Mouse (Mus musculus): ENCODE measurements around the gene Igf2r. TPM values are rescaled to one million over a fixed set of nuclear protein-coding genes. Genes with fewer than 3 reads are reported as not detected.

The Igf2r gene
- 19.7 to 53.8 TPM (median 24.1 TPM) in 3 replicates for total RNA-seq (2017)

DNA sequence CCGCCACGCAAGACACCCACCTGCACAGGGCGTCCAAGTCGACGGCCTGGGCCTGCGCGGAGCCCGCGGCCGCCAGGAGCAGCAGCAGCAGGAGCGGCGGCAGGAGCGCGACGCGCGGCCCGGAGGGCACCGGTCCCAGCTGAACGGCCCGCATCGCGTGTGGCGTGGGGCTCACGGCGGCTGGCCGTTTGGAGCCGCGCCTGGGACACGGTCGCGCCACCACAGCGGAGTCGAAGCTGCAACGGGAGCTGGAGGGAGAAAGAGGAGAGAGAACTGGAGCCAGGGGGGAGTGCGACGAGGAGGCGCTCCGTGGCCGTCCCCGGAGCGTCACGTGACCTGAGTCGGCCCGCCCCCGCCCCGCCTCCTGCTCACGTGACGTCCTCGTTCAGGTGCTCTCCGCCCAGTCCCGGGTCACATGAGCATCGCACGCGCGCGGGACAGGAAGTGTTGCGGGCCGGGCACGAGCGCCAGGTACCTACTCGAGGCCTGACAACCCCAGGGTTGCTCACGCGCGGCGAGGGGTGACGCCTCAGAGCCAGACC lies at the start of gene Igf2r:
Igf2r (minus strand) TSS at position 285 of the 542 bp plus-strand sequence.
- ATAC-seq (replicated peaks; ENCODE audit: insufficient number of reproducible peaks, low FRiP score, low TSS enrichment, poor library complexity, severe bottlenecking), result peak; percentile 37; the same call in 1 of the 2 replicates

DNA sequence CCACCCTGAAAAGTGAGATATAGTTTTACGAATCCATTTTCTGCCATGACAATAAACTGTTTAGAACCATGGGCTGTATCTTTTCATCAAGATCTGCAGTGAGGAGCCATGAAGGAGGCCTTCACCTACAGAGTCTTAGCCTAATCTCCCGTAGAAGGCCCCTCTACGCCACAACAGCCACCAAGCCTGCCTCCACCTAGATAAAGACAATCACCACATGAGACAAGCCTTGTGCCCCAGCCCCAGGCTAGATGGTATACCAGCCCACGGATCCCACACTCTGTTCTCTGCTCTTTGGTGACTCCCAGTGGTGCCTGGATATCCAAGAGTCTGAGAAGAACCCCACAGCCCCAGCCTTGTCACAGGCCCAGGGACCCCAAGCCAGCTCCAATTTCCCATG lies 46.4 kb upstream of the Igf2r start:
- no peak for ATAC-seq (replicated peaks; ENCODE audit: insufficient number of reproducible peaks, low FRiP score, low TSS enrichment, poor library complexity, severe bottlenecking)

DNA sequence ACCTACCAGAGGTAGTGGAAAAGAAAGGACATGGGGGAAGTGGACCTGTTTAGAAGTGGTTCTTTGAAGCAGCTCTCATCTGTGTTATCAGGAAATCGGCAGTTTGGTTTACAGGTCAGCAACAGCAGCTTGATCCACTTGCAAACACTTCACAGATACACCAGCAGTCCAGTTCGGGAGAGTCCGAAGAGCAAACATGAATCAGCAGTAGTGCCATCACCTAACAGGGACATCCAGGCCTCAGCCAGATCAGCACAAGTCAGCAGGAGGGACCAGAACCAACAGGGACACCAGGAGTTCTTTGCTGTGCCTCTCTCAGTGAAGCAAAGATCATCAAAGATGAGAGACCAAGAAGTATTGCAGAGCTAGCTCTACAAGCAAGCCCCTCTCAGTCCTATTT lies 45.0 kb upstream of the Igf2r start:
- ATAC-seq (replicated peaks; ENCODE audit: insufficient number of reproducible peaks, low FRiP score, low TSS enrichment, poor library complexity, severe bottlenecking), result no peak

- ATAC-seq (replicated peaks; ENCODE audit: insufficient number of reproducible peaks, low FRiP score, low TSS enrichment, poor library complexity, severe bottlenecking), result no peak
Measured at GRCm38 (mm10) chr17:12810973-12811303, 41.5 kb upstream of the Igf2r start.

GRCm38 (mm10) chr17:12810103-12810972 lies 40.9 kb upstream of the Igf2r start:
- ATAC-seq (replicated peaks; ENCODE audit: insufficient number of reproducible peaks, low FRiP score, low TSS enrichment, poor library complexity, severe bottlenecking), result peak; percentile 78

DNA sequence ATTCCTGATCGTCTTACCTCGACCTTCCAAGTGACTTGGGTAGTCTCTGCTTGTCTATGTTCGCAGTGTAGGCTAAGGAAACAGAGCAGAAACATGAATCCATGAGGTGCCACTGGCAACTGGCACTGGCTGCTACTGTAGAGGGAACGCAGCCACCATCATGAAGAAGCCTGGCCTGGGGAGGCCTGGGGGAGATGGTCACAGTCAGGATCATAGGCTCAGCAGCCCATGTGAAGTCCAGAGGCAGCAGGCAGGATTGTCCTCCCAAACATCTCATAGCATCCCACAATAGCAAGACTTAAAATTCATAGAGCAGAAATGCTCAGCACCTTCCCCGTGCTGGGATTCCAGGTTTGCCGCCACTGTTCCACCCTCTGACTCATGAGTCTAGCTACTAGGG lies 39.4 kb upstream of the Igf2r start:
- ATAC-seq (replicated peaks; ENCODE audit: insufficient number of reproducible peaks, low FRiP score, low TSS enrichment, poor library complexity, severe bottlenecking), result no peak

GRCm38 (mm10) chr17:12804584-12805445 lies 35.4 kb upstream of the Igf2r start:
- no peak for ATAC-seq (replicated peaks; ENCODE audit: insufficient number of reproducible peaks, low FRiP score, low TSS enrichment, poor library complexity, severe bottlenecking)

GRCm38 (mm10) chr17:12801861-12802540 lies 32.5 kb upstream of the Igf2r start:
- ATAC-seq (replicated peaks; ENCODE audit: insufficient number of reproducible peaks, low FRiP score, low TSS enrichment, poor library complexity, severe bottlenecking), result no peak

GRCm38 (mm10) chr17:12799368-12800275 lies 30.2 kb upstream of the Igf2r start:
- ATAC-seq (replicated peaks; ENCODE audit: insufficient number of reproducible peaks, low FRiP score, low TSS enrichment, poor library complexity, severe bottlenecking), result no peak

DNA sequence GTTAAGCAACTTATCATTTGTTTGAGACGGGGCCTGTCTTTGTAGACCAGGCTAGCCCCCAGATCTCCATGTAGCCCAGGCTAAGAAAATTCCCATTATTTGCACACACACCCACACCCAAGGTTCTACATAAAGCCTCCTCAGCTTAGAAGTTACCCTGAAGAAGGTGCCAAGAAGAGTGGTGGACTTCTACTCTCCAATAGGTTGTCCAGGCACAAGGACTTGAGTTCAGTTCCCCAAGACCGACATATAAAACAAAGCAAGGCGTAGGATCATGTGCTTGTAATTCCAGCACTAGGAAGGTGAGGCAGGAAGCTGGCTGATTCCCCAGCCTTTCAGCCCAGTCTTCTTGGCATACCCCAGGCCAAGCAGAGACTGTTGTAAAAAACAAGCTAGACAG lies 29.1 kb upstream of the Igf2r start:
- no peak for ATAC-seq (replicated peaks; ENCODE audit: insufficient number of reproducible peaks, low FRiP score, low TSS enrichment, poor library complexity, severe bottlenecking)

DNA sequence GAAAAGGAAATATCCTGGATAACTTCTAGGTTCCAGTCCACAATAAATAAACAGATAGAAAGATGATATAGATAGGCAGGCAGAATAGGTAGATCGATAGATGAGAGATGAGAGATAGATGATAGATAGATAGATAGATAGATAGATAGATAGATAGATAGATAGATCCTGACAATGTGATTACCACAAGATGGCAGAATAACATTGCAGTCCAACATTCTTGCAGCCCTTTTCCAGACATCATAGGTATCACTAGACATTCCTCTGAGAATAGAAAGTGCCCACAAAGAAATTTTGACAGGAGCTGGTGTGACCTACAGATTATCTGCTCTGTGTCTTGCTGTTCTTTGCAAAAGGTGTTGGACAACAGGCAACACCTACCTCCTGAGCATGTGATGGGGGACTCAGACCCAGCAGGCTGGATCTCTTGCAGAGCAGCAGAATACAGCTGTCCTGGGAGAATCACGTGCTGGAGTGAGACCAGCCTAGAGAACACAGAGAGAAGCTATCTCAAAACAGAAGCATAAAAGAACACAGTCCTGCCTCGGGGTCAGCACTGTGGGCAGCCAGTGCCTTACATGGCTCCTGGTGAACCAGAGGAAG lies 28.1 kb upstream of the Igf2r start:
- no peak for ATAC-seq (replicated peaks; ENCODE audit: insufficient number of reproducible peaks, low FRiP score, low TSS enrichment, poor library complexity, severe bottlenecking)

DNA sequence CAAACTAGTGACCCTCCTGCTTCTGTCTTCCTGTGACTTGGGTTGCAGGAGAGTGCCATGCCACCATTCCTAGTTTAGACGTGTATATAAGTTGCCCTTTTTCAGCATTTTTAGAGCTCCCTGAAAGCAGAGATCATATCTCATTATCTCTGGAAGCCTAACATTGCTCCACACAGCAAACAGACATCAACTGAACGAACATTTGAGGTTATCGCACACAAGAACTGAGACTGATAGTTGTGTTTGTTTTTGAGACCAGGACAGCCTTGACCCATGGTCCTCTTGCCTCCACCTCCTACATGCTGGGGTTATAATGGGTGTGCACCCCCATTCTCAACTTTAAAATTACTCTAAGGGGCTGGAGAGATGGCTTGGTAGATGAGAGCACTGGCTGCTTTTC lies 27.2 kb upstream of the Igf2r start:
- ATAC-seq (replicated peaks; ENCODE audit: insufficient number of reproducible peaks, low FRiP score, low TSS enrichment, poor library complexity, severe bottlenecking), result no peak

DNA sequence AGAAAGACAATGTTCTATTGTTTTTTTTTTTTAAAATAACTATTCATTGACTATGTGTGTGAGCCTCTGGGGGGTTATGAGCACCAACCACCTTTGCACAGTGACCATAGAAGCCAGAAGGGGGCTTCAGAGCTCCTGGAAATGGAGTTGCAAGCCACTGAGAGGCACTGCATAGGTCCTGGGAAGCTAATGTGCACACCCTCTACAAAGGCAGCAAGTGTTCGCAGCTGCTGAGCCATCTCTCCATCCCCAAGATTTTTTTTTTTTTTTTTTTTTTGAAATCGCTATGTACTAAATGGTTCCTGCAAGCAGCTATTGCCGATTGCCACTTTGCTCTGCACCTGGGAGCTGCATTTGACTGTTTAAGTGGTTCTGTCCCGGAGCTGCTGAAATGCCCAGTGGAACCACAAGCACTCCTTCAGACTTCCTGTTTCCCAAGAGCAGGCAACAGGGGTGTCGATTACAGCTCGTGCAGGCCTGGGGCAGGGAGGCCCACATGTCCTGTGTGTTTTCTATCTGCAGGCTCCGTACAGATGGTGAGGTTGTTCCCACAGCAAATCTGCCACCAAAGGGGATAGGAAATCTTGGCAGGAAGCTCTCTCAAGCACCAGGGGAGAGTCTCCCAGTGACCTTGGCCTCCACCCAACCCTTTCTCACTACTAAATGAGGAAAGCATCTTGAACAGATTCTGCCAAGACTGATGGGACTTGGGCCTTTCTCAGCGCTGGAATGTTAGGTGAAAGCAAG lies 24.4 kb upstream of the Igf2r start:
- no peak for ATAC-seq (replicated peaks; ENCODE audit: insufficient number of reproducible peaks, low FRiP score, low TSS enrichment, poor library complexity, severe bottlenecking)

DNA sequence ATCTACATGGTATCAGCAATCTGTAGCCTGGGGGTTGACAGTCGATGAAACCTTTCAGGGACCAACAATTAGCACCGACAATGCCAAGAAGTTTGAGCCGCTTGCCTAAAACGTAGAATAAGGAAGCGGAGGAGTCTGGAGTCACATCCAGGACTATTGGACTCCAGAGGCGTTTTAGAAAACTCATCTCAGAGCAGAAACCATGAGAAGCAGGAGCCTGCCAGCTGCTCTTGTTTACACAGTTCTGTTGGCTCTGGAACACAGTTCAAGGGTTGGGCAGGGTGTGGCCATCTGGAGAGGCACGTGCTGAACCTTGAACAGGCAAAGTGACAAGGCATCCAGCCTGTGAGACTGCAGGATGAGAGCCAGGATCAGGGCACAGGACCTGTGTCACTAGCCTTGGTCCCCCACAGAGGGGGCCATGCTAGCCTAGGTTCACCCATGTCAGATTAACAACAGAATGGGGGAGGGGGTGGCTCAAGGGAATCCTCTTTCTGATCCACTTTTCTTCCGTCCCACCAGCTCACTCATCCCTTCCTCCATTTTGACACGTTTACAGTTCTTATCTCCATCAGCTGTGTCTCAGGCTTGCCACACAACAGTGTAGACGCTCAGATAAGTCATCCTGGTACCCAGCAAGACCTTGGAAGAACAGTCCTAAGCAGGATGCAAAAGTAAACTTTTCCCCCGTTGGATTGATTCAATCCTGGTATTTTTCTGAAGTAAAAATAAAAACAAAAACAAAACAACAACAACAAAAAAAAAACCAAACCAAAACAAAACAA lies 23.1 kb upstream of the Igf2r start:
- ATAC-seq (replicated peaks; ENCODE audit: insufficient number of reproducible peaks, low FRiP score, low TSS enrichment, poor library complexity, severe bottlenecking), result no peak

DNA sequence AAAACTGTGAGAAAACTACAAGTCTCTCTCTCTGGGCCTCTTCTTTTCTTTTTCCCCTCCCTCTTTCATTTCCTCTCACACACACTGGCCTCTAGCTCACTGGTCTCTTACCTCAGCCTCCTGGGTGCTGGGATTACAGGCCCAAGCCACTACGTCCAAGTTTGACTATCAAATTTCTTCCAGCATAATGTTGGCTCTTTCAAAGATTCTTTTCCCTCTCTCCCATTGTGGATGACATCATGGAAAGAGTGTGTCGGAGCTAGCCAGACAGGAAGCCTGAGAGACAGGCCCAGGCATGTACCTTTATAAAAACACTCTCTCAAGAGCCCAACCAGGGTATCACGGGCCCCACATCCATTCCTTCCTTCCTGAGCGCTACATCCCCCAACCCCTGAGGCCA lies 22.0 kb upstream of the Igf2r start:
- no peak for ATAC-seq (replicated peaks; ENCODE audit: insufficient number of reproducible peaks, low FRiP score, low TSS enrichment, poor library complexity, severe bottlenecking)

DNA sequence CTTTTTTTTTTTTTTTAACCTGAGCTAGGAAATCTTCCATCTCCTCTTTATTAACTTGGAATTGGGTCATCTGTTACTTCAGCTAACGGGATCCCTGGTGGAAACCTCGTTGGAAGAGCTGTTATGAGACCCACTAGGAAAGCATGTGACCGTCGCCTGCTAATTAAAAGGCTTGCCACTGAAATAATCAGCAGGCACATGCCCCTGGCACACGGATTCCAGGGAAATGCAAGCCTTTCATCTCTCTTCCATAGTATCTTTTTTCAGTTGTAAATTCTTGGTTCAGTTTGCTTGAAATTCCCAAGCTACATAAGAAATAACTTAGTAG lies 21.6 kb upstream of the Igf2r start:
- no peak for ATAC-seq (replicated peaks; ENCODE audit: insufficient number of reproducible peaks, low FRiP score, low TSS enrichment, poor library complexity, severe bottlenecking)
